8 mouse cellular contexts compared by ENCODE assay signal in genomic region chr10:88731496-88732308, GRCm38 (mm10). TPM values are rescaled to one million over a fixed set of nuclear protein-coding genes. Genes with fewer than 3 reads are reported as not detected.
DNase-seq lines count a peak whose midpoint lies in the region; ATAC-seq lines count a peak whose summit lies in the region.

No protein-coding gene starts in this region.

- no peaks in the 10 kb centered on the region for H3K27me3 ChIP-seq in heart, embryonic 10.5 days (ENCODE audit: insufficient read depth, poor library complexity, severe bottlenecking)
- no peaks in the 10 kb centered on the region for H3K27me3 ChIP-seq in hindbrain, embryonic 16.5 days (replicated peaks; ENCODE audit: control insufficient read depth, insufficient read depth, low read length)
- H3K27me3 ChIP-seq in midbrain, embryonic 12.5 days: no peaks in the 10 kb centered on the region

- H3K9me3 ChIP-seq in heart, embryonic 10.5 days: no peaks in the 10 kb centered on the region
- no peaks in the 10 kb centered on the region for H3K9me3 ChIP-seq in hindbrain, embryonic 16.5 days (ENCODE audit: control insufficient read depth, low read length)
- H3K9me3 ChIP-seq in midbrain, embryonic 12.5 days: no peaks in the 10 kb centered on the region

- H3K36me3 ChIP-seq in heart, embryonic 10.5 days: peaks cover 10% of the 10 kb centered on the region
- H3K36me3 ChIP-seq in hindbrain, embryonic 16.5 days (ENCODE audit: control insufficient read depth, insufficient read depth, low read length): peaks cover 3% of the 10 kb centered on the region
- peaks cover 6% of the 10 kb centered on the region; the same call in 1 of the 2 replicates for H3K36me3 ChIP-seq in midbrain, embryonic 12.5 days

- WGBS in heart, embryonic 10.5 days: 2% methylated on average over 61 of the region's 61 CpGs
- WGBS in hindbrain, embryonic 16.5 days: 2% methylated on average over 60 of the region's 61 CpGs
- 3% methylated on average over 61 of the region's 61 CpGs for WGBS in midbrain, embryonic 12.5 days

- peak; percentile 53 for ATAC-seq in hindbrain, embryonic 16.5 days
- peak; percentile 64 for ATAC-seq in midbrain, embryonic 12.5 days (ENCODE audit: low FRiP score, low read depth)

- peak; percentile 78 for DNase-seq in heart, embryonic 10.5 days (ENCODE audit: low spot score)
- DNase-seq in heart, adult 18-20 months: no peak
- DNase-seq in 416B (ENCODE audit: low read depth): peak; percentile 22
- peak; percentile 19 for DNase-seq in embryo, embryonic 10.5 days (ENCODE audit: low spot score)
- DNase-seq in gastrocnemius, adult 8-10 months (ENCODE audit: low spot score in 2 of 2): no peak
- DNase-seq in cerebellum, postnatal 4 days (ENCODE audit: low spot score in 2 of 2): no peak

- peak overlapping the region; percentile 94 for H3K4me2 ChIP-seq in hindbrain, embryonic 16.5 days (ENCODE audit: low read length)
- H3K4me2 ChIP-seq in midbrain, embryonic 12.5 days (replicated peaks): peak overlapping the region; percentile 93

- H3K4me3 ChIP-seq in heart, embryonic 10.5 days: peak overlapping the region; percentile 98
- H3K4me3 ChIP-seq in hindbrain, embryonic 16.5 days (ENCODE audit: low read length): peak overlapping the region; percentile 100
- peak overlapping the region; percentile 95 for H3K4me3 ChIP-seq in midbrain, embryonic 12.5 days

- H3K9ac ChIP-seq in hindbrain, embryonic 16.5 days (ENCODE audit: low read depth, low read length): peak overlapping the region; percentile 97
- H3K9ac ChIP-seq in midbrain, embryonic 12.5 days (replicated peaks): peak overlapping the region; percentile 93

- peak overlapping the region; percentile 95 for H3K27ac ChIP-seq in heart, embryonic 10.5 days
- H3K27ac ChIP-seq in hindbrain, embryonic 16.5 days (ENCODE audit: low read depth, low read length): peak overlapping the region; percentile 60
- H3K27ac ChIP-seq in midbrain, embryonic 12.5 days (replicated peaks): peak overlapping the region; percentile 64

- peaks cover 11% of the 10 kb centered on the region; the same call in 1 of the 2 replicates for H3K4me1 ChIP-seq in heart, embryonic 10.5 days
- peaks cover 11% of the 10 kb centered on the region for H3K4me1 ChIP-seq in hindbrain, embryonic 16.5 days (ENCODE audit: control insufficient read depth, insufficient read depth, low read depth, low read length)
- peaks cover 11% of the 10 kb centered on the region for H3K4me1 ChIP-seq in midbrain, embryonic 12.5 days

RNA-seq across cellular contexts. Expression of gene Arl1, which starts 1.0 kb away (rescaled TPM):
- 149 and 156 TPM in 2 replicates for polyA plus RNA-seq in heart, embryonic 10.5 days (2016; fragmentation: Nextera tagmentation; extraction: Ambion mirVana)
- 10 to 100 TPM; 91.1 to 95.7 TPM for total RNA-seq in heart, adult 18-20 months (2021)
- polyA plus RNA-seq in hindbrain, embryonic 16.5 days (2015; fragmentation: Nextera tagmentation; extraction: Ambion mirVana): 157 and 166 TPM in 2 replicates
- polyA plus RNA-seq in midbrain, embryonic 12.5 days (2016; fragmentation: Nextera tagmentation; extraction: Ambion mirVana): 135 and 145 TPM in 2 replicates
- total RNA-seq in gastrocnemius, adult 8-10 months (2022): 100 to 1,000 TPM in 1 of 4 experiments, 10 to 100 TPM in 3; 90.0 to 100 (median 98.2) TPM

RNA-seq across cellular contexts. Expression of gene Spic, which starts 46.9 kb away (rescaled TPM):
- polyA plus RNA-seq in heart, embryonic 10.5 days (2016; fragmentation: Nextera tagmentation; extraction: Ambion mirVana): not detected in 2 replicates
- total RNA-seq in heart, adult 18-20 months (2021): under 1 TPM in 1 of 2 experiments, not detected in 1; 0.90 TPM
- 0.24 and 0.28 TPM in 2 replicates for polyA plus RNA-seq in hindbrain, embryonic 16.5 days (2015; fragmentation: Nextera tagmentation; extraction: Ambion mirVana)
- polyA plus RNA-seq in midbrain, embryonic 12.5 days (2016; fragmentation: Nextera tagmentation; extraction: Ambion mirVana): not detected in 2 replicates
- not detected for total RNA-seq in gastrocnemius, adult 8-10 months (2022)

Comparison
In these comparisons a context has a peak if more than half of its experiments do, and no peak if none do; other contexts are left out.
1. DNase-seq: peak in heart, embryonic 10.5 days (single experiment), 416B (single experiment) and embryo, embryonic 10.5 days (single experiment); none in heart, adult 18-20 months (0 of 2), gastrocnemius, adult 8-10 months (0 of 2) and cerebellum, postnatal 4 days (0 of 2).
2. Peak in every context shown above with its lines, with median percentiles within 50 percentile points of each other: H3K27ac ChIP-seq and H3K4me3 ChIP-seq.